Mouse (Mus musculus): ENCODE measurements around the gene I830077J02Rik. TPM values are rescaled to one million over a fixed set of nuclear protein-coding genes. Genes with fewer than 3 reads are reported as not detected.

The I830077J02Rik gene
- polyA plus RNA-seq, 1 experiment from 2014 or later, result not detected

- Histone ChIP-seq H3K27me3 (replicated peaks; ENCODE audit: control insufficient read depth, insufficient read depth, low read length) (no peaks in the 10 kb centered on the region), H3K9me3 (ENCODE audit: control insufficient read depth, low read length) (no peaks in the 10 kb centered on the region), H3K27ac (ENCODE audit: low read length) (no peak overlapping the region), H3K36me3 (ENCODE audit: control insufficient read depth, insufficient read depth) (no peaks in the 10 kb centered on the region), H3K4me3 (replicated peaks; ENCODE audit: low read length) (no peak overlapping the region), H3K9ac (replicated peaks; ENCODE audit: low read depth, low read length) (no peak overlapping the region), H3K4me2 (ENCODE audit: low read length) (no peak overlapping the region), H3K4me1 (replicated peaks; ENCODE audit: control insufficient read depth, insufficient read depth, low read length) (no peaks in the 10 kb centered on the region)
- no peak for ATAC-seq
- 94% methylated on average over 11 of the region's 11 CpGs for WGBS
These were observed 33.6 kb downstream of the I830077J02Rik start for GRCm38 (mm10) chr3:105898861-105899260.

GRCm38 (mm10) chr3:105898325-105898724, 34.1 kb downstream of the I830077J02Rik start:
- H3K27me3 ChIP-seq (replicated peaks; ENCODE audit: control insufficient read depth, insufficient read depth, low read length), result no peaks in the 10 kb centered on the region
- no peak overlapping the region for H3K4me3 ChIP-seq (replicated peaks; ENCODE audit: low read length)
- H3K4me2 ChIP-seq (ENCODE audit: low read length), result no peak overlapping the region
- H3K9ac ChIP-seq (replicated peaks; ENCODE audit: low read depth, low read length), result no peak overlapping the region
- ATAC-seq, result no peak
- no peaks in the 10 kb centered on the region for H3K36me3 ChIP-seq (ENCODE audit: control insufficient read depth, insufficient read depth)
- no peak overlapping the region for H3K27ac ChIP-seq (ENCODE audit: low read length)
- H3K9me3 ChIP-seq (ENCODE audit: control insufficient read depth, low read length), result no peaks in the 10 kb centered on the region
- no peaks in the 10 kb centered on the region for H3K4me1 ChIP-seq (replicated peaks; ENCODE audit: control insufficient read depth, insufficient read depth, low read length)
- 92% methylated on average over 2 of the region's 2 CpGs for WGBS

- Histone ChIP-seq H3K4me2 (ENCODE audit: low read length) (no peak overlapping the region), H3K4me1 (replicated peaks; ENCODE audit: control insufficient read depth, insufficient read depth, low read length) (no peaks in the 10 kb centered on the region), H3K9me3 (ENCODE audit: control insufficient read depth, low read length) (no peaks in the 10 kb centered on the region), H3K27me3 (replicated peaks; ENCODE audit: control insufficient read depth, insufficient read depth, low read length) (no peaks in the 10 kb centered on the region), H3K4me3 (replicated peaks; ENCODE audit: low read length) (no peak overlapping the region), H3K36me3 (ENCODE audit: control insufficient read depth, insufficient read depth) (no peaks in the 10 kb centered on the region), H3K27ac (ENCODE audit: low read length) (no peak overlapping the region), H3K9ac (replicated peaks; ENCODE audit: low read depth, low read length) (no peak overlapping the region)
- 76% methylated on average over 3 of the region's 3 CpGs for WGBS
- no peak for ATAC-seq
These were observed 35.7 kb downstream of the I830077J02Rik start for GRCm38 (mm10) chr3:105896811-105897210.

DNA sequence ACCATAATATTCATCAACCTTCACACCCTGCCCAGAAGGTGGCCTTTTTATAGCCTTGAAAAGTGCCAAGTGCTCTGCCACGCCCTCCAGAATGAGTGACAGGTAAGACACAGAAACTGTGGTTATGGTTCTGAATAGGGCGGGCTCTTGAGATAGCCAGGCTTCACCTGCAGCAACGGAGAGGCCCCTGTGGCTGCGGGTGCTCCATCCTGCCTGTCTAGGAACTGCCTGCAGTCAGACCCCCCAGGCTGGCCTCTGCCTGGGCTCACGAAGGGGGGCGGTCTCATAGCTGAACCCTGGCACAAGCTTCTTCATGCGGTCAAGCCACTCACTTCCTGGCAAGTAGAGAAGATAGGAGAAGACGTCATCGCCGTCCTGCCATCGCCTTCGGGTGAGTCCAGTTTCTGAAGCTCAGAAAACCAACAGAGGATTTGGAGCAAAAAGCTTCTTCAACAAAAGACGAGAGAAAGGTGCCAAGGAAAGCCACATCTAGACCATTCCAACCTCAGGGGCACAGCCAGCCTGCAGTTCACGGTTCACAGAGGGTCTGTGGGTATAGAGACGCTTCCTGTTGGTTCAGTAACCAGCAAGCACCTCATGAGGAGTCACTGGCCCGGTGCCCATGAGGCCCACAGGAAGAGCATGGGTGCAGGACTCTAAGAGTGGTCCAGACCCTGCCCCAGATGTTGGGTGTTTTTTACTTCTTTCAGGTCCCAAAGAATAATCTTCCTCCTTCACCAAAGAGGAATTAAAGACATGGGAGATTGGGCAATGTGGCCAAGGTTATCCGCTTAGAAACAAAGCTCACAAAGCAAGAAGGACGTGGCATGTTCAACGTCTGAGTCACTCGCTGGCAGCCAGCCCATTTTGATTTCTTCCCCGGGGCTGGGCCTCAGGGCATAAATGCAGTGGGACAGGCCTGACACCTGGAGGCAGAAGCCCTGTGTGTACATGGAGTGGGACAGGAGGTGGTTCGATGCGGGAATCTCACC, 37.6 kb downstream of the I830077J02Rik start:
- 75% methylated on average over 23 of the region's 23 CpGs for WGBS
- no peak overlapping the region for H3K9ac ChIP-seq (replicated peaks; ENCODE audit: low read depth, low read length)
- no peak overlapping the region for H3K4me2 ChIP-seq (ENCODE audit: low read length)
- no peak overlapping the region for H3K4me3 ChIP-seq (replicated peaks; ENCODE audit: low read length)
- no peaks in the 10 kb centered on the region for H3K27me3 ChIP-seq (replicated peaks; ENCODE audit: control insufficient read depth, insufficient read depth, low read length)
- H3K9me3 ChIP-seq (ENCODE audit: control insufficient read depth, low read length), result no peaks in the 10 kb centered on the region
- no peaks in the 10 kb centered on the region for H3K4me1 ChIP-seq (replicated peaks; ENCODE audit: control insufficient read depth, insufficient read depth, low read length)
- no peak overlapping the region for H3K27ac ChIP-seq (ENCODE audit: low read length)
- no peaks in the 10 kb centered on the region for H3K36me3 ChIP-seq (ENCODE audit: control insufficient read depth, insufficient read depth)
- ATAC-seq, result peak; percentile 44; the same call in 1 of the 2 replicates

DNA sequence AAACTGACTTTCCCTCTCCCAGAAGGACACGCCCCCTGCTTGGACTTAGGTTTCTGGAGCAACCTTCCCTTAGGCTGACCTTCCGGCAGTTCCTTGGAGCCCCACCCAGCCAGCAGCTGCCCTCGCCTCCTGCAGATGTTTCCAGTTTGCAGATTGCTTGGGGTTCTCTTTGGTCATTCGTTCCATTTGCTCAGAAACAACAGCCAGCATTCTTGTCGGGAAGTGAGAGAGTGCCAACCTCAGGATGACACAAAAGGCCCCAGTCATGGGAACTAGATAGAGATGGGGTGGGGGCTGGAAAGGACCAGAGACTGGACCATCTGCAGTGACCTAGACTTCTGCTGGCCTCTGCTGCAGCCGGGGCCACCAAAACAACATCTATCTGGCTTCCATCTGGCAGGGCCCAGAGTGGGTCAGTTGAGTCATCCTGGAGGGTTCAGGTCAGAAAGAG, 38.5 kb downstream of the I830077J02Rik start:
- H3K27me3 ChIP-seq (replicated peaks; ENCODE audit: control insufficient read depth, insufficient read depth, low read length), result no peaks in the 10 kb centered on the region
- ATAC-seq, result no peak
- no peak overlapping the region for H3K4me2 ChIP-seq (ENCODE audit: low read length)
- no peaks in the 10 kb centered on the region for H3K36me3 ChIP-seq (ENCODE audit: control insufficient read depth, insufficient read depth)
- no peak overlapping the region for H3K9ac ChIP-seq (replicated peaks; ENCODE audit: low read depth, low read length)
- H3K4me3 ChIP-seq (replicated peaks; ENCODE audit: low read length), result no peak overlapping the region
- H3K4me1 ChIP-seq (replicated peaks; ENCODE audit: control insufficient read depth, insufficient read depth, low read length), result no peaks in the 10 kb centered on the region
- WGBS, result 80% methylated on average over 6 of the region's 6 CpGs
- H3K9me3 ChIP-seq (ENCODE audit: control insufficient read depth, low read length), result no peaks in the 10 kb centered on the region
- H3K27ac ChIP-seq (ENCODE audit: low read length), result no peak overlapping the region

- Histone ChIP-seq H3K27ac (ENCODE audit: low read length) (no peak overlapping the region), H3K4me2 (ENCODE audit: low read length) (no peak overlapping the region), H3K27me3 (replicated peaks; ENCODE audit: control insufficient read depth, insufficient read depth, low read length) (no peaks in the 10 kb centered on the region), H3K4me3 (replicated peaks; ENCODE audit: low read length) (no peak overlapping the region), H3K9ac (replicated peaks; ENCODE audit: low read depth, low read length) (no peak overlapping the region), H3K9me3 (ENCODE audit: control insufficient read depth, low read length) (no peaks in the 10 kb centered on the region), H3K4me1 (replicated peaks; ENCODE audit: control insufficient read depth, insufficient read depth, low read length) (no peaks in the 10 kb centered on the region), H3K36me3 (ENCODE audit: control insufficient read depth, insufficient read depth) (no peaks in the 10 kb centered on the region)
- ATAC-seq, result no peak
- 91% methylated on average over 19 of the region's 19 CpGs for WGBS
These were observed 39.6 kb downstream of the I830077J02Rik start for GRCm38 (mm10) chr3:105892572-105893495.

DNA sequence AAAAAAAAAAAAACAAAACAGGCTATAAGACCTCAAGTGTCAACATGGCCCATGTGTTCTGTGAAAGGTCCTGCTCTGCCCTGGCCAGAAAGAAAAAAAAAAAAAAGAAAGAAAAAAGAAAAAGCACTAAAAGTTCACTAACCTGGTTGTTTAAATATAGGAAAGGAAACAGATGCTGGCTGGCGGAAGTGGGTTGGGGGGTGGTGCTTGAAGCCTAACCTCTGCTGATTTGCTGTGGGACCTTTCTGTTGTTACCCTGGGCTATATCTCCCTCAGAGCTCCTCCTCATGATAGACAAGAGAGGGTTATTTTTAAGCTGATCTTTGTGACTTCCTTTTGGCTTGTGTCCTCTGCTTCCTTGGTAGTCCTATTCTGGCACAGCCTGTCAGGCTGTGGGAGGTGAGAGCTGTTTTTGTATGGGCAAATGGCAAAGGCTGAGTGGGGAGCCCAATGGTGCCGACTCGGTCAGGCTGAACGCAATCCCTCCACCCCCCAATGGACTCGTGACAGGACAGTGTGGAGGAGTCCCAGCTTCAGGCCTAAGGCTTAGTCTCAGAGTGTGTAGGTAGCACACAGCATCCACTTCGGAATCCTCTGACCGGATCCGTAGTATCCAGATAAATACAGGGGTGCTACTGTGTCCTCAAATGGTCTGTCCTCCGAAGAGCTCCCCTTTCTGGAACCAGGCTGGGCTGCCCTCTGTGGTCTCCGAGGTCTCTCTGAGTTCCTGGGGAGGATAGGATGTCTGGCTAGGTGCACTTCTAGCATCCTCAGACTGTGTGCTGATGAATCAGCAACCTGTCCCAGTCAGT, 40.5 kb downstream of the I830077J02Rik start:
- H3K9ac ChIP-seq (replicated peaks; ENCODE audit: low read depth, low read length), result no peak overlapping the region
- H3K4me1 ChIP-seq (replicated peaks; ENCODE audit: control insufficient read depth, insufficient read depth, low read length), result no peaks in the 10 kb centered on the region
- no peak overlapping the region for H3K4me3 ChIP-seq (replicated peaks; ENCODE audit: low read length)
- no peaks in the 10 kb centered on the region for H3K36me3 ChIP-seq (ENCODE audit: control insufficient read depth, insufficient read depth)
- 82% methylated on average over 10 of the region's 10 CpGs for WGBS
- no peak overlapping the region for H3K4me2 ChIP-seq (ENCODE audit: low read length)
- H3K27ac ChIP-seq (ENCODE audit: low read length), result no peak overlapping the region
- no peaks in the 10 kb centered on the region for H3K27me3 ChIP-seq (replicated peaks; ENCODE audit: control insufficient read depth, insufficient read depth, low read length)
- no peaks in the 10 kb centered on the region for H3K9me3 ChIP-seq (ENCODE audit: control insufficient read depth, low read length)
- no peak for ATAC-seq

- no peak for ATAC-seq
- Histone ChIP-seq H3K27ac (ENCODE audit: low read length) (no peak overlapping the region), H3K4me1 (replicated peaks; ENCODE audit: control insufficient read depth, insufficient read depth, low read length) (no peaks in the 10 kb centered on the region), H3K4me3 (replicated peaks; ENCODE audit: low read length) (no peak overlapping the region), H3K9me3 (ENCODE audit: control insufficient read depth, low read length) (no peaks in the 10 kb centered on the region), H3K4me2 (ENCODE audit: low read length) (no peak overlapping the region), H3K9ac (replicated peaks; ENCODE audit: low read depth, low read length) (no peak overlapping the region), H3K36me3 (ENCODE audit: control insufficient read depth, insufficient read depth) (no peaks in the 10 kb centered on the region), H3K27me3 (replicated peaks; ENCODE audit: control insufficient read depth, insufficient read depth, low read length) (no peaks in the 10 kb centered on the region)
- 87% methylated on average over 3 of the region's 3 CpGs for WGBS
These were observed 41.3 kb downstream of the I830077J02Rik start for GRCm38 (mm10) chr3:105891141-105891540.

Data from forebrain, embryonic 16.5 days (tissue).